Mouse (Mus musculus): ENCODE measurements around the gene Fam189b. TPM values are rescaled to one million over a fixed set of nuclear protein-coding genes. Genes with fewer than 3 reads are reported as not detected.
"Not testable (repeated sequence)": the region's sequence is repeated elsewhere in the genome, so short reads cannot be mapped to it uniquely, and the experiment has no call there.

Fam189b gene
- total RNA-seq, 2 experiments from 2014 or later = 10.7 to 12.6 TPM

DNA sequence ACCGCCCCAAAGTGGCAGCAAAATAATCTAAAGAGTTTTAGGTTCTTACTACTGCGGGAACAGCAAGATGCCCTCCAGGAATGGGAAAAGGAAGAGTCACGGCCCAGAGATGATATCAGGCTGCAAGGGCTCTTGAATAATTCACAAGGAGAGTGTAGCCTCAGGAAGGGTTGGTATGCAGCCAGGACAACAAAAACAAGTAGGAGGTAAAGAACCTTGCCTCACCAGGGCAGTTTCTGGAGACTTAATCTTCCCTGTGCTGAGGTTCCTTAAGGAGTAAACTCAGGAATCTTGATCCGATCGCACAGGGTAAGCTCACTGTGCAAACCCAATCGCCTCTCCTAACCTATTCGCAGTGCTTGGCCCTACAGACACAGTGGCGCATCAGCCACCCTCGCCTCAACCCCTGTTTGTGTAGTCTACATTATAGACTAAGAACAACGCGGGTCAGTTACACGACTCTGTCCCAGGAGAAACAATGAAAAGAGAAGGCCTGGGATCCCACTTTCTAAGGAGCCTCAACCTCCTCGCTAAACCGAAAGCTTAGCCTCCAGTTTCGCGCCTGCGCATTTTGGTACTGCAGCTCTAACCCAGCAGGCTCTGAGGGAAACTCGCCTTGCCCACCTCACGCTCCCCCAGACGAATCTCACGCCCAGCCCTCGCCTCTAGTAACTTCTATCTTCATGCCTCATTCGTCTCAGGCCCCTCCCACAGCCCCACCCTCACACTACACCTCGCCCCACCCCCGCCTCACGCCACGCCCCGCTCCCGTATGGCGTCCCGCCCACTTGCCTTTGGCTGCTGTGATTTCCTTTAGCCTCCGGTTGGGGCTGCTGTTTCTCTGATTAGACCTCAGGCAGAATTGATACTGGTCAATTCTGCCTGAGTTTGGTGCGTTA is 13.3 kb downstream of the Fam189b start:
- intact Hi-C loops (cut with DNase I; ENCODE audit: low total_unique reads) = no loop called here

DNA sequence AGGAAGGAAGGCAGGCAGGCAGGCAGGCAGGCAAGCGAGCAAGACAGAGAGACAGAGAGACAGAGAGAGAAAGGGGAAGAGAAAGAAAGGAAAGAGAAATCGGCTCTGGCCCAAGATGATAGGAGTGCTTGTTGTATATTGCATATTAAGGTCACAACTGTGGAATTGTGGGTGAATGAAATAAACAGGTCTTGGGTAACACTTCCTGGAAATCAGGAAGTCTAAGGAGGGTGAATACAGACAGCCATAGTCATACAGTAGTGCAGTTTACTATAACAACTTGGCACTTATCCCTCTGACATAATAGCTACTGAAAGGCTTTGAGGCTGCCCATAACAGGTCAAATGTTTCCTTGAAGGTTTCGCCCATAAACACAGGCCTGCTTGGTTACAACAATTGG is 16.9 kb downstream of the Fam189b start:
- intact Hi-C loops (cut with DNase I; ENCODE audit: low total_unique reads) = no loop called here
- DNase-seq = no peak

More for the DNA sequence above, 13.3 kb downstream of the Fam189b start:
- peak; percentile 92 for DNase-seq

DNA sequence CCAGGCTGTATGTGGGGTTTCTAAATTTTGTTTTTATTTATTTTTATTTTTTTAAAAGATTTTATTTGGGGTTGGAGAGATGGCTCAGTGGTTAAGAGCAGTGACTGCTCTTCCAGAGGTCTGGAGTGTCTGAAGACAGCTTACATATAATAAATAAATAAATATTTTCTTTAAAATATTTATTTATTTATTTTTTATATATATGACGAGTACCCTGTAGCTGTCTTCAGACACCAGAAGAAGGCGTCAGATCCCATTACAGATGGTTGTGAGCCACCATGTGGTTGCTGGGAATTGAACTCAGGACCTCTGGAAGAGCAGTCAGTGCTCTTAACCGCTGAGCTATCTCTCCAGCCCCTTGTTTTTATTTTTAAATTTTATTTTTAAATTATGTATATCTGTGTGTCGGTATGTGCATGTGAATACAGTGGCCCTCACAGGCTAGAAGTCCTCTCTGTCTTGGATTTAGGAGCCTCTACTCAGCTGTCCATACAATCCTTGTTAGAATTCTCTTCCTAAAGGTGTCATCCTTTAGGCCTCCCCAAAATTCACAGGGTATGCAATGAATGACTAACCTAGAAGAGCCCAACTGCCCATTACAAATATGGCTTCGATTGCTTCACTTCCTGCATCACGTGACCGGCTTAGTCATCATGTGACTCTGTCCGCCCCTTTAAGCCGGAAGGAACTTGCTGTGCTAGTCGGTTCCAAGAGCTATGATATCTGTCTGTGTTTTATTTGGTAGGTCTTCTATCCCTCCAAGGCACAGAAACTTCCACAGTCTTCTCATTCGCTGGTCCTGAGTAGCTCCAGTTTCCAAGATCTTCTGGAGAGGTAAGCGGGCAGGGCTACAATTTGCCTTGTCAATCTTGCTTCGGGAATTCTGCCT is 19.6 kb downstream of the Fam189b start, which contains the start of gene Gba:
Gba (plus strand) TSS at position 676 of the 889 bp plus-strand sequence.
- peak; percentile 77 for DNase-seq
- intact Hi-C loops (cut with DNase I; ENCODE audit: low total_unique reads) = no loop called here

DNA sequence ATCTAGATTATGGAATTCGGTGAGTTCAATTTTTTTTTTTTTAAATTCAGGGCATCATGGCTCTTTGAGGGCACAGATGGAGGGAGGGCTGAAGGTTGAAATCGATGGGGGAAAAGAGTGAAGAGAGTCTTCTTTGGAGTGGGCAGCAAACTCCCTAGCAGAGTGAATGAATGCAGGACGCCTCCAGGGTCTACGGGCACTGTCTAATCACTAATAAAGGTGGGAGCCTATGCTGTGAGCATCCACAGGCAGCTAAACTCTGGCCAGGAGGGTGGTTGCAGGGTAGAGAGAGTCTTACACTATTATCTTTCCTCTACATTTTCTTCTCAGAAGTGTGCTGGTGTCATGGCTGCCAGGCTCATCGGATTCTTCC is 20.2 kb downstream of the Fam189b start:
- intact Hi-C loops (cut with DNase I; ENCODE audit: low total_unique reads) = no loop called here
- no peak for DNase-seq

DNA sequence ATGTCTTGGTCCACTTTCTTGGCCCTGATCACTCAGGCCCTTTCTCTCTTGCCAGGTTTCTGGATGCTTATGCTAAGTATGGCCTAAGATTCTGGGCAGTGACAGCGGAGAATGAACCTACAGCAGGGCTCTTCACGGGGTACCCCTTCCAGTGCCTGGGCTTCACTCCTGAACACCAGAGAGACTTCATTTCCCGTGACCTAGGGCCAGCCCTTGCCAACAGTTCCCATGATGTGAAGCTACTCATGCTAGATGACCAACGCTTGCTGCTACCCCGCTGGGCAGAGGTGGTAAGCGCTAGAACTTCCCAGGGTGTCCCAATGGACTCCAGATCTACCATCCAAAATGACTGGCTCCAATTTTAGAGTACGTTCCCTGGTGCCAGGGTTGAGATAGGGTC is 23.1 kb downstream of the Fam189b start:
- DNase-seq = no peak
- intact Hi-C loops (cut with DNase I; ENCODE audit: low total_unique reads) = no loop called here

DNA sequence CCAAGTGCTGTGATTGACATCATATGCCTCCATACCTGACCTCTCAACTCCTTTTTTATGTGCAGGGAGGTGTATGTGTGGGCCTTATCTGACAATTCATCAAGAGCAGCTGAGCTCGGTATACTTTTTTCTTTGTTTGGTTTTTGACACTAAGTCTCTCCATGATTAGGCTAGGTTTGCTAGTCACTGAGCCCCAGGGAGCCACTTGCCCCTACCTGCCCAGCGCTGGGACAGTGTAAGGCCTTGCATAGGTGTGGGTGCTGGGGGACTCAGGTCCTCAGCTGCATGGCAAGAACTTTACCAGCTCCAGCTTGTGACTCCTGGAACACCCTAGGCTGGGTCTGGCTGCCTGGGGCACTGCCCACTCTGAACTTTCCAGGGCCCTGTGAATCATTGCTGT is 23.8 kb downstream of the Fam189b start:
- intact Hi-C loops (cut with DNase I; ENCODE audit: low total_unique reads) = no loop called here

DNA sequence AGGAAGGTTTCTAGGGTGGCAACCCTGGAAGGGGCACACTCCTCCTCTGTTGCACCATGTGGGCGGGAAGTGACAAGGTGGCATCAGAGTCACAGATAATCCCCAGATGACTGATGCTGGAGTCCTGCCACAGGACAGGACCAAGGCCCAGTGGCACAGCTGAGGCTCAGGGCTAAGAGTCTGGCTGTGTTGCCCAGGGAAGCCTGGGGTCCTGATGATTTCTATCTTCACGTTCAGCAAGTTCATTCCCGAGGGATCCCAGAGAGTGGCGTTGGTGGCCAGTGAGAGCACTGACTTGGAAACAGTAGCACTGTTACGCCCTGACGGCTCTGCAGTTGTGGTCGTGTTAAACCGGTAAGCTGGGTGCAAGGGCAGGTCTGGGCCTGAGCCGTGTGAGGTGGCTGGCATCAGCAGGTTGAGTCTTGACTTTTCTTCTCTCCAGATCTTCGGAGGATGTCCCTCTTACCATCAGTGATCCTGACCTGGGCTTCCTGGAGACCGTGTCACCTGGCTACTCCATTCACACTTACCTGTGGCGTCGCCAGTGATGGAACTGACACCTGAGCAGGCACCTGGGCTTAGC is 25.2 kb downstream of the Fam189b start:
- DNase-seq = no peak
- intact Hi-C loops (cut with DNase I; ENCODE audit: low total_unique reads) = no loop called here

More for the DNA sequence above, 23.8 kb downstream of the Fam189b start:
- DNase-seq = no peak

DNA sequence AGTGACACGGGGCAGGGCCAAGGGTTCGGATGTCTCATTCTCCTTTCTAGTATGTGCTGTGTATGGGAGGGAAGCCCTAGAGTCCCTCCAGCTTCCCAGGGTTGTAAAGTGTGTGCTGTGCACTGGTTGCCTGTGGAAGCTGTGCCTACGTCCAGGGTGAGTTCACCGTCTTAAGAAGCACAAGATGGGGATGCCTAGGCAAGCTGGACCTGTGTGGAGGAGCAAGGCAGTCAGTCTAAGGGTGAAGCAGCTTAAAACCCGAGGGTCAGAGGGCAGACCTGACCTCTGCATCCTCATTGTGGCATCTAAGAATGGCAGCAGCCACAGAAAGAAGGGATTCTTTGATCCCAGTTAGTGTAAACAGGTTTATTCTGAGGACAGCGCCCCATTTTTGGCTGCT is 25.8 kb downstream of the Fam189b start:
- intact Hi-C loops (cut with DNase I; ENCODE audit: low total_unique reads) = no loop called here
- DNase-seq = no peak

DNA sequence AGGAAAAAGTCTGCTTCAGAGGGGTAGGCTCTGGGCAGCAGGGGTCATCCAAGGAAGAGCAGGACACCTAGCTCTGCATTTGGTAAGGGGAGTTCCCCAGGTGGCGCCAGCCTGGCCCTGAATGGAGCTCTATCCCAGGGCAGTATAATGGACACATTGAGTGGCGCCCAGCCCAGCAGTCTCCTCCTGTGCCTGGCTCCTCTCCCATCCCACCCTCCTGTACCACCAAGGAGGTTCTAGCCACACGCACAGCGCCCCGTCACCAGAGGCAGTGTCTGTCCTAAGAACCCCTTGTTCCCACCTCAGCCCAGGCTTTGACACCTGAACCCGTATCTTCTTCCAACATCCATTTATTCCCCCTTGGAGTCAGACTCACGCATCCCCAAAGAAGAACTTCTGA is 26.8 kb downstream of the Fam189b start:
- no peak for DNase-seq
- intact Hi-C loops (cut with DNase I; ENCODE audit: low total_unique reads) = no loop called here

DNA sequence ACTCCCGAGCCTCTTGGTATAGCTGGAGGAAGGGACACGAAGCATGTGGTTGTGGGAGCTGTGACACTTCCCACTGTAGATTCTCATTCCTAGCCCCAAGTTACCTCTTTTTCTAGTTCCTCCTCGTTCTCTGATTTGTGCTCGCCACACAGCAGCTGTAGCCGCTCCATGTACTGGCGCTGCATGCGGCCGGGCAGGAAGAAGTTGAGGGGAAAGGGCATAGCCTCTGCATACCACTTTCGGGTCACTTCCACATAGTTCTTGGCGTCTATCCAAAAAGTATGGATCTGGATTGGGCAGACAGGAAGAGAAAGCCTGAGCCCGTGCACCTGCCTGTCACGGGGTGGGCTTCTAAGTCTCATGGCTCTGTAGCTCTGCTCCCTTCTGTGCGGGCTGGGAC is 27.2 kb downstream of the Fam189b start:
- intact Hi-C loops (cut with DNase I; ENCODE audit: low total_unique reads) = no loop called here
- DNase-seq = no peak

DNA sequence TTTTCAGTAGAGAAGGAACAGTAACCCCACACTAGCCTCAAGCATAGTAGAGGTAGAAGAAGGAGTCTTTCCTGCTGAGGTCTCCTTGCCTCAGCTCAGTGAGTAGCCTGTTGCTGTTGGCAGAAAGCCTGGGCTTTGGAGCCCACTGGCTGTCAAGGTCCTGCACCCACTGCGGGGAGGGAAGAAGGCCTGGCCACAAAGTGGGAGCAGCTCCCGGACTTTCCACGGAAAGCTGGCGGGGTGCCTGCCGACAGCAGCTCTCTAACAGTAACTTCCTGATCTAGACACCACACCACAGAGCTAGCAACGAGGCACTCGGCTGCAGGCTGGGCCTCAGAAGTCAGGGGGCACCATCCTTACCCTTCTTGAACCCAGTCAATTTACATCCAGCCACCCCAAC is 27.8 kb downstream of the Fam189b start:
- intact Hi-C loops (cut with DNase I; ENCODE audit: low total_unique reads) = no loop called here
- no peak for DNase-seq

DNA sequence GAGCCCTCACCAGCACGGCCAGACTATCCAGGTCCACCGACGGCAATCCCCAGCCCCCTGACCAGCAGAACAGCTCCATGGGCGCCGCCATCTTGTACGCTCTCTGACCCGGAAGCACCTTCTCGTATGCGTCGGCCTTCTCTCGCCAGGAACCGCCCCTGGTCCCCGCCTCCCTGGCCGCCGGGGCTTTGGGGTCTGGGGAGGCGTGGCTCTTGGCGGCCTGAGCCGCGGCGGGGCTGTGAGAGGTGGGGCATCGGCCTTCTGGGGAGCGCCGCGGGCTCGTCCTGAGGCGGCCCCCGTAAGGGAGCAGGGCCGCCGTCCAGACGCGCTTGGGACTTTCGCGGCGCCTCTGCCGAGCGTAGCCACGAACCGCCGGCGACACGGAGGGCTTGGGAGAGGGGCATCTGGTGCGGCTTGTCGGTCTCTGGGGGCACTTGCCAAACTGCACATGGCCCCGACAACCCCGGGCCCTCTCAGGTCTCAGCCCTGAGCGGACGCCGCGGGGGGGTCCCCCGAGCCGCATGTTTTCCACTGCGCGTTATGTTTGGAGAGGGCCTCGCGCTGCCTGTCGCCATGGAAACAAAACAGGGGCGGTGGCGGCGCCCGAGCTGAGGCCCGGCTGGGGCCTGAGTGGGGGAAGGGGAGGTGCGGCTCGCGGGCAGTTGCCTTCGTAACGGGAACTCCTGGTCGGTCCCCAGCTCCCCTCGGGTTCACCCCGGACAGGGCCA is 31.0 kb downstream of the Fam189b start:
- peak; percentile 95 for DNase-seq
- intact Hi-C loops (cut with DNase I; ENCODE audit: low total_unique reads) = no loop called here

DNA sequence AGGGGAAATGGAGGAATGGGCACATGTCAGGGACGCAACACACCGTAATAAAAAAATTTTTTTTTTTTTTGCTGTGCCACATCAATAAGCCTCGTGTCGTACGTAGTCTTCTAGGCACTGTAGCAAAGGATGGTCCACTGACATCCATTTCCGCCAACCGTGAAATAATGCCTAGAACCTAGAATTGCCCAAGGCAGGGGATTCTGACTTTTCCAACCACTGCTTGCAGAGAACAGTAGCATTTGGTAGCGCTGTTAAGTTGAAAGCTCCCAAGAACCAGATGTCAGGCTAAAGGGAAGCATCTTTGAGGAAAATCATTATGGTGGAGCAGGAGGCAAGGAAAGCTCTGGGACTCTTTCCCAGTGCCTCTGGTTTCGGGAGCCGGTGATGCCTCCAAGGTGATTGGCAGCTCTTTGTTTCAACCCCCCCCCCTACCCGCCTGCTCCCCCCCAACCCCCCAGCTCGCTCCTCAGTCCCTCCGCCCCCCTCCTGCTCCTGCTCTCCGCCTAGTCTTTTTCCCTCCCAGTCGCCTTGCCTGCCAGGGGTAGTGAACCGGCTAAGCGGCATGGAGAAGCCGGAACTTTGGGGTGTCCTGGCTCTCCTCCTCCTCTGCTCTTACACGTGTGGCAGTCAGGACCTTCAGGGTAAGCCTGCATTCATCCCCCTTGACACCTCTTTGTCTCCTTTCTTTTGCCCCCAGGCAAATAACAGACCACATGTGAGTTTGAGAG is 31.9 kb downstream of the Fam189b start, which contains the start of gene Thbs3:
Thbs3 (plus strand) TSS at position 500 of the 731 bp plus-strand sequence.
- intact Hi-C loops (cut with DNase I; ENCODE audit: low total_unique reads) = no loop called here
- peak; percentile 59 for DNase-seq

DNA sequence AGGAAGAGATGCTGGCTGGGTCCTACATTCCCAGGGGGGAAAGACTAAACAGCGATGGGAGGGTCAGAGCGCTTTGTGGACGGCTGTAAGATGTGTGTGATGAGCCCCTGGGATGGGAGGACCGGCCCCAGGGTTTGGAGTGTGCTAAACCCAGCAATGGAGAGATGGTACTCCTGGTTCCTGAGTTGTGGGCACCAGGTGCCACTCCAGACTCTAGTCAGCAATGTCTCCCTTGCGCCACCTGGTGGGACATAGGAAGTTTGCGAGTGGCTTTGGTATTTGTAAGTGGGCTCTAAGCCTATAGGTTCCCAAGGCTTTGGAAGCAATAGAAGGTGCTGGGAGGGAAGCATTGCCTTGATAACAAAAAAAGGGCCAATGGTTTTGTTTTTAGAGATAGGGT is 32.9 kb downstream of the Fam189b start:
- peak; percentile 76 for DNase-seq
- intact Hi-C loops (cut with DNase I; ENCODE audit: low total_unique reads) = loop anchor here (2.0 kb wide), 1 partner anchor 127 kb away; no protein-coding TSS in a partner anchor

DNA sequence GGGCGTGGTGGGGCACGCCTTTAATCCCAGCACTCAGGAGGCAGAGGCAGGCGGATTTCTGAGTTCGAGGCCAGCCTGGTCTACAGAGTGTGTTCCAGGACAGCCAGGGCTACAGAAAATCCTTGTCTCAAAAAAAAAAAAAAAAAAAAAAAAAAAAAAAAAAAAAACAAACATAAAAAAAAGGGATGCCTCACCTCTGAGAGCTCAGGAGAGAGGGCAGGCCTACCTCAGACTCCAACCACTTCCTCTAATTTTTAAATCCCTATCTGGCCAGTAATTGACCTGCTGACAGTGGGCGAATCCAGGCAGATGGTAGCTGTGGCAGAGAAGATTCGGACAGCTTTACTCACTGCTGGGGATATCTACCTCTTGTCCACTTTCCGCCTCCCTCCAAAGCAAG is 33.5 kb downstream of the Fam189b start:
- DNase-seq = not testable (repeated sequence)
- intact Hi-C loops (cut with DNase I; ENCODE audit: low total_unique reads) = loop anchor here (2.0 kb wide), 1 partner anchor 128 kb away; no protein-coding TSS in a partner anchor

DNA sequence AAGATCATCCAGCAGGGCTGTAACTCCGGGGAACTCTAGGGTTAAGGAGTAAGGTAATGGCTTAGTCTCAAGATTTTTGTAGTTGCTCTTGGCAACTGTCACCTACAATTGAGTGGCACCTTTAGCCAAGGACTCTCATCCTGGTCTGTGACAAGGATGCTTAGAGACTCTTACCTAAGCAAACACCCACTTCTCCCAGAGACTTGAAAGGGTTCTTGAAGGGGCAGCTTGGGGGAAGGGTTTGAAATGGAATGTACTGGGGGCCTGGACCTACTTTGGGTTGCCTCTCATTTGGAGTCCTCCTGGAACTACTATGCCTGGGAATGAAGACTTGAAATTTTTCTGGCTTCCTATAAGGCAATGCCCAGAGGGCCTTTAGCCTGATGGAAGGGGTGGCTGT is 35.3 kb downstream of the Fam189b start:
- DNase-seq = no peak
- intact Hi-C loops (cut with DNase I; ENCODE audit: low total_unique reads) = no loop called here

DNA sequence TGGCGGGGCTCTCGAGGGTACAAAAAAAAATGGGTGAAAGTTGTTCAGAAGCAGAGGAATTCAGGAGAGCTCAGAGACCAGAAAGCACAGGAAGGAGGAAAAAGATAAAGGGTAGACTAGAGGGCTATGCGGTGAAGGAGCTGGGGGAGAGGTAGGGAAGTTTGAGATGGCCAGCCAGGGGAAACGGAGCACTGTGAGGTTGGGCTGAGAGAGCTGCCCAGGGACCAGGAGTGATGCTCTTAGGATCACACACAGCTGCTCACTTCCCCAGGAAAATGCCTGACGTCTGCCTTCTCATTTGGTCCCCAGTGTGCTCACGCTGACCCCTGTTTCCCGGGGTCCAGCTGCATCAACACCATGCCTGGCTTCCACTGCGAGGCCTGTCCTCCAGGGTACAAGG is 36.6 kb downstream of the Fam189b start:
- intact Hi-C loops (cut with DNase I; ENCODE audit: low total_unique reads) = no loop called here
- DNase-seq = no peak

DNA sequence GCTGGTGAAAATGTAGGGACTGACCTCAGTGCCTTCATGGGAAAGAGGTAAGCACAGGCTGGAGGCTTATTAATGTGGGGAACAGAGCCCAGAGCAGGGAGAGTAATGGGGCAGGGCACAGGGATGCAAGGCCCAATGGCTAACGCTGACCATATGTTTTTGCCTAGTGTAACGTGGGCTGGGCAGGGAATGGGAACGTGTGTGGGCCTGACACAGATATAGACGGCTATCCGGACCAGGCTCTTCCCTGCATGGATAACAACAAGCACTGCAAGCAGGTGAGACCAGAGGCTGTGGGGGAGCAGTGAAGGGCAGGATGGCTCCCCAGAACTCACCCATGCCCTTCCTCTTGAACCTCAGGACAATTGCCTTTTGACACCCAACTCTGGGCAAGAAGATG is 38.2 kb downstream of the Fam189b start:
- no peak for DNase-seq
- intact Hi-C loops (cut with DNase I; ENCODE audit: low total_unique reads) = no loop called here

DNA sequence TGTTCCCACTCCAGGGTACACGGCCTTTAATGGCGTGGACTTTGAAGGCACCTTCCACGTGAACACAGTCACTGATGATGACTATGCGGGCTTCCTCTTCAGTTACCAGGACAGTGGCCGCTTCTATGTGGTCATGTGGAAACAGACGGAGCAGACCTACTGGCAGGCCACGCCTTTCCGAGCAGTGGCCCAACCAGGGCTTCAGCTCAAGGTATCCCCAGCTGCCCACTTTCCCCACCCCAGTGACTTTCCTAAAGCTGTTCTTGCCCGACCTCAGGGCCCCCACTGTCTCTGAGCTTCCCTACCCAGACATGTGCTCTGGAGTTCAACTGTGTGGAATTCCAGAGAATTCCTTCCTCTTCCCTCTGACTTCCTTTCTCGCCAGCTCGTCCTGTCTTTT is 41.9 kb downstream of the Fam189b start:
- no peak for DNase-seq
- intact Hi-C loops (cut with DNase I; ENCODE audit: low total_unique reads) = no loop called here

Measured in gastrocnemius, postnatal 14 days (tissue).